Mouse (Mus musculus): ENCODE measurements around the gene Olfr1184.

DNA sequence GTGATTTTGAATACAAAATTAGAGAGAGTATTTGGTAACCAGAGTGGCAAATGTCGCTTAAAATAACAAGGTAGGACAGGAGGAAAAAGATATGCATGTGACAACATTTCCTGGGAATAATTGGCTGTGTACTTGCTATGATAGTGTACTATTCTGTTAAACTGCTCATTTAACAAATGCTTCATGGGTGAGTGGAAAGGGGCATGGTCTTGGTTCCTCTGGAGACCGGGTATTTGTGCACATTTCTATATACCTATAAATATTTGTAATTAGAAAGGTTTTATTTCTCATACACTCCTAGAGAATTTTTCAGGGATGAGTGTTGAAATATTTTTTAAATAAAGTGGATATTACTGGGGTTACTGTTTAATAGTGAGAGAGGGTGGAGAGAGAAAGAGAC is 34.9 kb downstream of the Olfr1184 start, which contains the start of gene Olfr1186:
- TF ChIP-seq CTCF (conservative IDR thresholded peaks at IDR 0.05; ENCODE audit: low read length) (no peak), NANOG (IDR thresholded peaks at IDR 0.05; ENCODE audit: borderline replicate concordance, low read length) (no peak), POU5F1 (IDR thresholded peaks at IDR 0.05; ENCODE audit: borderline replicate concordance, low read length) (no peak)
